Mouse (Mus musculus): ENCODE results near the gene Cyb561d1.
"Not testable (repeated sequence)": the region's sequence is repeated elsewhere in the genome, so short reads cannot be mapped to it uniquely, and the experiment has no call there.

Gene Cyb561d1

DNA sequence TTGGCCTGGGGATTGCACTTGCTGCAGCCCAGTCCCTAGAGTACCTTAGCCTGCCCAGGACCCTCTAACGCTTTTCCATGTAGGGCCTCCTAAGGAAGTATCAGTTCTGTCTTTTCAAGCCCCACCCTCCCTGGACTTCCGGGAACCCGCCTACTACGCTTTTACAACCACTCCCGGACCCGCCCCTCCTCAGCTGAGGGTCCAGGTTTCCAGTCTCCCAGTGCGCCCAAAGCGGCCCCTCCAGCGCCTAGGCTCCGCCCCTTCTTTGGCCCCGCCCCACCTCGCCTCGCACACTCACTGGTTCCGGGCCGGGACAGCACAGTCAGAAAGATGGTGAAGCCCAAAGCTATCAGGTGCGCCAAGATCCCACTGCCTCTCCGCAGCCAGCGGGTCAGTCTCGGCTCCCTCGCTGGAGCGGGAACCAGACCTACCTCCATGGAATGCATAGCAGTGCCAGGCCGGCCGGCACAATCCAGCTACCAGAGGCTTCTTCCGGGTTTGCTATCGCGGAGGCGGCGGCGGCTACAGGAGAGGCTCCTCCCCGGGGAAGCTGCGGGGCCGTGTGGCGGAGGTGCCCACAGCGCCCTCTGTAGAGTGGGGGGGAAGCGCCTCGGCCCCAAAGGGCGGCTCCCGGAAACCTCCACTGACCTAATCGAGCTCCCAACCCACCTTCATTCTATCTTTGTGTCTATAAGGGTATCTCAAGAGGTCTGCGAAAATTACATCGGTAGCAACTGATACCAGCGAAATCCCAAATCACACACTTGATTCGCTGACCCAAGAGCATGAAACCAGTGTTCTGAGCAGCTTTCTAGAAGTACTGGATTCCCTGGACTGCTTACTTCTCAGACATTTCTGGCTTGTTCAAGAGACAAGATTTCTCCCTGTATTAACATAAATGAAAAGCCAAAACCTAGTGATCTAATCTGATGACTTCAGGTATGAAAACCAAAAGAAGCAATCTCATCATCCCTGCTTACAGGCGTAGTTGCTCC lies at the start of gene Cyb561d1:
Gene Cyb561d1, minus strand, starts transcription at position 884 of the 995 bp plus-strand sequence.
- DNase-seq: peak; percentile 88 to 89

GRCm38 (mm10) chr3:108246857-108247256 lies 45.8 kb upstream of the Cyb561d1 start:
- no peak for DNase-seq

DNA sequence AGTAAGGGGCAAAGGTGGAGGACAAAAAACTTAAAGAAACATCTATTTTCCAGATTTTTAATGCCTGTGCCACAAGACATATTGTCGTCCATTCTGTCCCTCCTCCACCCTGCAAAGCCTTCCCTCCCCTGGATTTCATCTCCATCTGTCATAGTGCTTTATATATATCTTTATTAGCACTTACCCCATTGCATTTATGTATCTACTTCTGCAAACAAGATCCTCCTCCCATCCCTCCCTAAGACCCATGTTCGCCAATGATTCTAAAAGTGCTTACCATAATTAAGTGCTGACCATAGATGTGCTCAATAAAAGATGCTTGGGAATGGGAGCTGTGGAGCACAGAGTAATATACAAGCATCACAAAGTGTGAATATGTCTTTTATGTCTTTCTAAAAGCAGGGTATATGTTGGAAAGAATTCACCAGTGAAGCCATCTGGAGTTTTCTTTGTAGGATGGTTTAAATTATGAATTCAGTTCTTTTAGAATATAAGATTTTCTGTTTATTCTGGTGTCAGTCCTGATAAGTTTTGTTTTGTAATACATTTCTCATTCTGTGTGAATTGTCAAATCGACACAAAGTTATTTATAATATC lies 40.3 kb upstream of the Cyb561d1 start:
- no peak for DNase-seq

- DNase-seq: not testable (repeated sequence)
Observed at GRCm38 (mm10) chr3:108237474-108238102, 36.6 kb upstream of the Cyb561d1 start.

DNA sequence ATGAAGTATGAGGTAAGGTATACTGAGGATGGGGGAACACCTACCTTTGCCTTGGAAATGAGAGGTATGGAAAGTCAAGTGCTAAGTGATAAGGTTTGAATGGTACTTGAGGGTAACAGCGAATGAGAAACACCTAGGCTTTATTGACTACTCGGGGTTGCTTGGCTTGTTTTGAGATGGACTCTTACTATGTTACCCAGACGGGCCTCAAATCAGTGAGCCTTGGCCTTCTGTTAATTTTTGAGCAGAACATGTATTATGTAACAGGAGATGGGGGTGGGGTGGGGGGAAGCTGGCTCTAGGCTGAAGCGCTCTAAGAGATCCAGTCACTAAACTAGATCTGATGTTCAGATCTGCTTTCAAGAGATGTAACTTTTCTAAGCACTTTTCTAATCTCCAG lies 30.6 kb upstream of the Cyb561d1 start:
- no peak for DNase-seq

GRCm38 (mm10) chr3:108227521-108227920 lies 26.5 kb upstream of the Cyb561d1 start:
- no peak for DNase-seq

- peak in 1 of 2 experiments; percentile 13 for DNase-seq
Observed at GRCm38 (mm10) chr3:108226558-108227350, 25.7 kb upstream of the Cyb561d1 start, which contains the start of gene Sypl2. Sypl2 (minus strand) TSS chr3:108226648.

GRCm38 (mm10) chr3:108225711-108226557 lies 24.9 kb upstream of the Cyb561d1 start:
- peak in 1 of 2 experiments; percentile 13 for DNase-seq

DNA sequence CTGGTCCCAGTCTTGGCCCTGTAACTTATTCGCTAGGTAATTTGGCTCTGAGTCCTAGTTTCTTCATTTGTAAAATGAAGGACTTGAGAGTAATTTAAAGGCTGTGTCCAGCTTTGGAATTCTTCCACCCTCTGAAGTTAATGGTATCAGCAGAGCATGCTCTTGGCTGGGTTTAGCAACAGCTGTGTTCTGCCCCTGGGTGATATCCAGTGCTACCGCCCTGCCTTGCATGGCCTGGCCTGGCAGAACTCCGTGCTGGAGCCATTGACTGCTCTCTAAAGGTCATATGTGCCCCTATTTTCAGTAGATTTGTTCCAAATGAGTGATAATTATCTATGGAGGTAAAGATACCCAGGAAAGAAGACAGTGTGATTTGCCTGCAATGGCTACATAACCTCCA lies 19.6 kb upstream of the Cyb561d1 start:
- DNase-seq: no peak

DNA sequence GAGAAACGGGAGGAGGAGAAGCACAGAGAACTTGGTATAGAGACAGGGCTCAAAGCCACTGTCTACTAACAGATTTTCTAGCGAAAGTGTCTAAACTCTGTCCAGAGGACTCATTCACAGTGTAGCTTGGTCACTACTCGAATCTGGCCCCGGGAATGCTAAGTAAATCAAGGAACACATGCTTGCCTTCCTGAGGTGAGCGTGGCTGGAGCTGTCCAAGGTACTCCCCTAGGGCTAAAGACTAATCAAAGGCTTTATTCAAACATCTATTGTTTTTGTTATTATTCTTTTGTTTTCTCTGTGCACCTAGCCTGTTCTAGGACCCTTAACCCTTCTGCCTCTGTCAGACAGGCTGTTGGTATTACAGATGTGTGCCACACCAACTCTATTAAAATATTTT lies 13.7 kb upstream of the Cyb561d1 start:
- no peak for DNase-seq

- DNase-seq: peak in 1 of 2 experiments; percentile 31
Observed at GRCm38 (mm10) chr3:108212406-108212805, 11.4 kb upstream of the Cyb561d1 start.

DNA sequence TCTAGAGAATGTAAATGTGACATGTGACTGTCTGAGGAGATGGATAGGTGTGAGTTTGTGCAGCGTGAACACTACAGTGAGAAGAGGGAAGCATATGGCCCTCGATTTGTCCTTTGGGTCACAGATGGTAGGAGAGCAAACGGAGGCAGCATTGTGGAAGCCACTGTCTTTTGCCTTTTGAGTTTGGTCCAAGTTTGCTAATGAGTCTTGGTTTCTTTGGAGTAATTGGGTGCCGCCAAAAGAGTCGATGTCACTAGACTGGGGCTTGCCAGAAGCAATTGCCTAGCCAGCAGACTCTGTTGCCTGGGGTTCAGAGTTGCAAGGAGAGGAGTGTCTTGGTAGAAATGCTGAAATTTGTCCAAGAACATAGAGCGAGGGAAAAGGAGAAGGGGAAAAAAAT lies 10.8 kb upstream of the Cyb561d1 start:
- DNase-seq: peak; percentile 39 to 40

DNA sequence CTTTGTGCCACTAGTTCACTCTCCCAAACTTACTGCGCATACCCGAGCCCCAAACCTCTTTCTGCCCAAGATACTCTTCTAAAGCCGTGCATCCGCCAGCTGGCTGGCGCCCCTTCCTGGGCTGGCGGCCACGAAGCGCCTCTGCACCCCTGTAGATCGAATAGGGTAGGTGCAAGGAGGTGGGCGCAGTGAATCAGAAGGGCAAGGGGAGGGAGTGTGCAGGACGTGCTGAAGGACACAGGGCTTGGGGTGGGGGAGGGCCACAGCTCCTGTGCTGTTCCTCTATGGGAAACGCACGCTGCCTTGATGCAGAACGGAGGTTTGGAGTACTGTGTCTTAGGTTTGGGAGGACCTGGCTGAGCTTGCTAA lies 9.7 kb upstream of the Cyb561d1 start, which contains the start of gene Atxn7l2:
Gene Atxn7l2, minus strand, starts transcription at position 164 of the 369 bp plus-strand sequence.
- DNase-seq: peak in 1 of 2 experiments; percentile 73

DNA sequence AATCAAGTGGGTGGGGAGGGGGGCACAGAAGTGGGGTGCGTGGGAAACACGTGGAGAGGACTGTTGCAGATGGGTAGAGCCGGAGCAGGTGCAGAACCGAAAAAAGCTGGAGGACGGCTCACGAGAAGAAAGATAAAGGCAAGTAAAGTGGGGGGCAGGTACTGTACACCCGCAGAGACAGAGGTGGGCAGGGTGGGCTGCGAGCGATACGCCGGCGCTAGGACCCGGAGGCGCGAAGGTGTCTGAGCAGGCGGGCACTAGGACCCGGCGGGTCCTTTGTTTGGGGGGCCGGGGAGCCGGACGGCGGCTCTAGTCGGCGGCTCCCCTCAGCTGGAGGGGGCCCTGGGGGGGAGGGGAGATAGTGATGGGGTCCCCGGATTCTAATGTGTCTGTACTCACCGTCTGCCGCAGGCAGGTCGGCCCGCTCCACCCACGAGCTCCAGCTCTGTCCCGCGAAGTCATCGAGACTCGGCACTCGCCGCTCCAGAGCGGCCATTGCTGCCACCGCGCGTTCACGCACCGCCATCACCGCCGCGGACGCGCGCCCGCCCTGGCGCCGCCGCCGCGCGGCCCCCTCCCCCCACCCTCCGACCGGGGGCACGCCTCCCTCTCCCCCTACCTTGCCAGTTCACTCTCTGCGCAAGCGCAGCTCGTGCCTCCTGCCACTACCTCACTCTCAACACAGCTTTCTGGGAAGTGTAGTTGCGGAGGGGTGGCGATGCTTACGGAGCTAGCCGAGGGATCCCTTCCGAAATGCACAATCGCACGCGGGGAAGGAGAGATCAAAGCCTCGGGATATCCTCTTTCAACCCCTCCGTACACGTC lies 9.1 kb upstream of the Cyb561d1 start:
- DNase-seq: peak; percentile 95 to 96

- peak in 1 of 2 experiments; percentile 40 for DNase-seq
Observed at GRCm38 (mm10) chr3:108209536-108209935, 8.5 kb upstream of the Cyb561d1 start.

GRCm38 (mm10) chr3:108209001-108209400 lies 8.0 kb upstream of the Cyb561d1 start:
- DNase-seq: peak in 1 of 2 experiments; percentile 22

- DNase-seq: peak in 1 of 2 experiments; percentile 19
Observed at GRCm38 (mm10) chr3:108206731-108207375, 5.8 kb upstream of the Cyb561d1 start.

DNA sequence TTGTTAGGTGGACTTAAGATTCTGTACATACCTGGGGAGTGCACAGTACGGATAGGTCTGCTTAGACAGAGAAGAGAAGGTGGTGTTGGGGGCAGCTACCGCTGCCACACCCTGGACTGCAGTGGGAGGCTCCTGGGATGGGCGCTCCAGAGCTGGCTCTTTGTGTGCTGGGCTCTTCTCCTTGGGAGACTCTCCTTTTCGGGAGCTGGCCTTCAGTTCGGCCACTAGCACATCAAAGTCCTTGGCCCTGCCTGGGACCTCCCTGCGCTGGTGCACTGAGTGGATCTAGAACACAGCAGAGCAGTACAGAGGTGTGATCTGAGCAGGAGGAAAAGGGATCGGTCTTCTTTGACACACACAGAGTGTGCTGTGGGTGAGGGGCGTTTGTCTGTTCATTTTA lies 4.6 kb upstream of the Cyb561d1 start:
- no peak for DNase-seq

GRCm38 (mm10) chr3:108204470-108204869 lies 3.5 kb upstream of the Cyb561d1 start:
- peak in 1 of 2 experiments; percentile 12 for DNase-seq
